Mouse (Mus musculus): ENCODE measurements around the gene Znhit1. TPM values are rescaled to one million over a fixed set of nuclear protein-coding genes. Genes with fewer than 3 reads are reported as not detected.

Gene Znhit1
- polyA plus RNA-seq (2012; rRNA removed) = 101 and 108 TPM in 2 replicates

GRCm38 (mm10) chr5:136987934-136988271 lies at the start of gene Znhit1:
TSS of gene Znhit1 (minus strand) at chr5:136988021.

GRCm38 (mm10) chr5:137026092-137026491 lies 38.3 kb upstream of the Znhit1 start, which contains the start of gene Vgf:
TSS of gene Vgf (plus strand) at chr5:137026392.

GRCm38 (mm10) chr5:136986695-136987137 lies 1.1 kb downstream of the Znhit1 start, which contains the start of gene Plod3:
TSS of gene Plod3 (plus strand) at chr5:136987019.

GRCm38 (mm10) chr5:136966331-136966730 lies 21.5 kb downstream of the Znhit1 start, which contains the start of gene Cldn15:
TSS of gene Cldn15 (plus strand) at chr5:136966616.

GRCm38 (mm10) chr5:136953015-136953414 lies 34.8 kb downstream of the Znhit1 start, which contains the start of gene Fis1:
TSS of gene Fis1 (plus strand) at chr5:136953275.

Other genes with a start within 250 kb of the Znhit1 start
- 0.27 and 2.0 TPM in 2 replicates for gene Col26a1, start 104.8 kb downstream of the Znhit1 start, polyA plus RNA-seq (2012; rRNA removed)
- 7.9 and 8.7 TPM in 2 replicates for gene Ift22, start 79.9 kb downstream of the Znhit1 start, polyA plus RNA-seq (2012; rRNA removed)
- 159 and 165 TPM in 2 replicates for gene Fis1, start 34.7 kb downstream of the Znhit1 start, polyA plus RNA-seq (2012; rRNA removed)
- 178 and 190 TPM in 2 replicates for gene Cldn15, start 21.4 kb downstream of the Znhit1 start, polyA plus RNA-seq (2012; rRNA removed)
- gene Plod3, start 1.0 kb downstream of the Znhit1 start, polyA plus RNA-seq (2012; rRNA removed) = 46.7 and 47.3 TPM in 2 replicates
- gene Vgf, start 38.4 kb upstream of the Znhit1 start, polyA plus RNA-seq (2012; rRNA removed) = 1.5 and 1.7 TPM in 2 replicates
- 68.4 and 82.9 TPM in 2 replicates for gene Ap1s1, start 58.1 kb upstream of the Znhit1 start, polyA plus RNA-seq (2012; rRNA removed)
- gene Serpine1, start 84.2 kb upstream of the Znhit1 start, polyA plus RNA-seq (2012; rRNA removed) = 2.0 and 4.1 TPM in 2 replicates
- gene Trim56, start 128.2 kb upstream of the Znhit1 start, polyA plus RNA-seq (2012; rRNA removed) = 15.4 and 16.4 TPM in 2 replicates
- 959 and 1,230 TPM in 2 replicates for gene Muc3, start 161.3 kb upstream of the Znhit1 start, polyA plus RNA-seq (2012; rRNA removed)
- gene Muc3a, start 224.4 kb upstream of the Znhit1 start, polyA plus RNA-seq (2012; rRNA removed) = 143 and 195 TPM in 2 replicates

Measured in colon, adult 2 months (tissue).